Mouse (Mus musculus) myocyte (in vitro differentiated cells): ENCODE measurements around the gene Mbd4. TPM values are rescaled to one million over a fixed set of nuclear protein-coding genes. Genes with fewer than 3 reads are reported as not detected.
A peak's percentile ranks its signal among the peaks of the same experiment; 100 is the strongest.

Source experiments
- H3K27me3 ChIP-seq: one replicate; pipeline ENCODE4 v1.6.1; 2011; ENCODE audit not compliant: control insufficient read depth, insufficient read depth, insufficient read length
- H3K36me3 ChIP-seq: one replicate; pipeline ENCODE4 v1.6.1; 2011; ENCODE audit not compliant: control insufficient read depth, insufficient read depth
- H3K4me2 ChIP-seq: one replicate; pipeline ENCODE4 v1.6.1; 2011; ENCODE audit warnings: low read depth, control low read depth
- H3K4me3 ChIP-seq: one replicate; pipeline ENCODE4 v1.5.1; 2011; ENCODE audit warnings: mild to moderate bottlenecking, control low read depth, moderate library complexity
- H3K79me2 ChIP-seq: one replicate; pipeline ENCODE4 v1.6.1; 2011; ENCODE audit not compliant: control insufficient read depth, insufficient read depth
- H3ac ChIP-seq: one replicate; pipeline ENCODE4 v1.6.1; 2011; ENCODE audit not compliant: control insufficient read depth, insufficient read length
- CEBPB ChIP-seq: IDR thresholded peaks from 2 replicates; pipeline ENCODE4 v1.6.1; 2011; ENCODE audit warnings: mild to moderate bottlenecking, moderate library complexity; ENCODE audit not compliant: poor library complexity, insufficient read depth, severe bottlenecking
- E2F4 ChIP-seq: IDR thresholded peaks from one replicate; pipeline ENCODE4 v1.6.1; 2011; ENCODE audit warnings: mild to moderate bottlenecking, control low read depth, moderate library complexity; ENCODE audit not compliant: insufficient read depth
- MAX ChIP-seq: IDR thresholded peaks from one replicate; pipeline ENCODE4 v1.6.1; 2011; ENCODE audit warnings: low read depth, mild to moderate bottlenecking, control low read depth
- MYOD1 ChIP-seq, 3 experiments: IDR thresholded peaks; one replicate each; pipeline ENCODE4 v1.6.1; 2011; ENCODE audit warnings: control low read depth in 2 of 3, low read depth in 2 of 3, mild to moderate bottlenecking in 2 of 3, moderate library complexity in 1 of 3; ENCODE audit not compliant: insufficient read length in 2 of 3, control insufficient read depth in 1 of 3
- MYOG ChIP-seq, 3 experiments: IDR thresholded peaks; one replicate each; pipeline ENCODE4 v1.6.1; 2011; ENCODE audit warnings: control low read depth in 2 of 3, low read depth in 2 of 3, mild to moderate bottlenecking in 2 of 3; ENCODE audit not compliant: insufficient read length in 2 of 3, control insufficient read depth in 1 of 3, insufficient read depth in 1 of 3
- POLR2A ChIP-seq: IDR thresholded peaks from one replicate; pipeline ENCODE4 v1.6.1; 2011; ENCODE audit warnings: low read depth, mild to moderate bottlenecking, control low read depth, moderate library complexity; ENCODE audit not compliant: insufficient read length
- POLR2AphosphoS2 ChIP-seq: IDR thresholded peaks from one replicate; pipeline ENCODE4 v1.6.1; 2011; ENCODE audit warnings: low read depth, control low read depth; ENCODE audit not compliant: insufficient read length
- REST ChIP-seq: IDR thresholded peaks from one replicate; pipeline ENCODE4 v1.6.1; 2011; ENCODE audit warnings: mild to moderate bottlenecking, control low read depth, moderate library complexity; ENCODE audit not compliant: insufficient read depth, insufficient read length
- SRF ChIP-seq: IDR thresholded peaks from one replicate; pipeline ENCODE4 v1.6.1; 2011; ENCODE audit warnings: low read depth; ENCODE audit not compliant: control insufficient read depth, insufficient read length
- TCF12 ChIP-seq: IDR thresholded peaks from one replicate; pipeline ENCODE4 v1.6.1; 2011; ENCODE audit warnings: mild to moderate bottlenecking, control low read depth; ENCODE audit not compliant: poor library complexity, insufficient read depth, severe bottlenecking
- TCF3 ChIP-seq: IDR thresholded peaks from one replicate; pipeline ENCODE4 v1.6.1; 2011; ENCODE audit warnings: low read depth, control low read depth; ENCODE audit not compliant: insufficient read length
- USF1 ChIP-seq: IDR thresholded peaks from one replicate; pipeline ENCODE4 v1.6.1; 2011; ENCODE audit warnings: low read depth, mild to moderate bottlenecking, control low read depth, moderate library complexity
- polyA plus RNA-seq: library from polyadenylated mRNA; unstranded; fragments of >200 nt; fragmentation: generic; extraction: Trizol; gene quantifications from one replicate; pipeline ENCODE4 v1.2.1, GENCODE M21; 2012; ENCODE audit warnings: missing spikeins

The Mbd4 gene
- polyA plus RNA-seq, 1 experiment = 0.56 TPM

DNA sequence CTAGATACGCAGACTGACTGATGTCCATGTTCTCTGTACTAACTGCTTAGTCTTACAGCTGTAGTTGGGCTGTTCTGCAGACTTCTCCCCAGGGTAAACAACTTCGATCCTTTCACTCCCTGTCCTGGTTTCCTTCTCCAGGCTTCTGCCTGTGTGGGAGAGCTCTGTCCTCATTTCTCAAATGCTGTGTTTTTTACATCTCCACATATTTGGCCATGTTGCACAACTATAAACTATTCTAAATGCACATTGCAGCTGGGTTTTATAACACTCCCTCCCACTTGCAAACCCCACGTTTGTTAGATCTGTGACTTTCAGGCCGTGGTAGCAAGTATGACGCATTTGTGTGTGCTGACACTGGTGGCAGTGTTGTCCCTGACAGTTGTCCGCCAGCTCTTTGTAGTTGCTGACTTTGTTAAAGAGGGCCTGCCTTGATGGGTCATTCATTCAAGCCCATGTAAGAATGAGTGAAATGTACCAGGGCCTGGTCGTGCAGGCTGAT is 10.2 kb upstream of the Mbd4 start:
- Histone ChIP-seq H3K27me3 (no peaks in the 10 kb centered on the region), H3K79me2 (no peaks in the 10 kb centered on the region), H3K36me3 (no peaks in the 10 kb centered on the region), H3ac (no peak overlapping the region), H3K4me3 (no peak overlapping the region), H3K4me2 (no peak overlapping the region)
- TF ChIP-seq SRF (no peak), USF1 (no peak), TCF12 (no peak), TCF3 (no peak), MYOD1 (IDR thresholded peaks at IDR 0.05; ENCODE audit: control insufficient read depth in 1 of 3, insufficient read length in 2 of 3, low read depth in 2 of 3) (no peak)

DNA sequence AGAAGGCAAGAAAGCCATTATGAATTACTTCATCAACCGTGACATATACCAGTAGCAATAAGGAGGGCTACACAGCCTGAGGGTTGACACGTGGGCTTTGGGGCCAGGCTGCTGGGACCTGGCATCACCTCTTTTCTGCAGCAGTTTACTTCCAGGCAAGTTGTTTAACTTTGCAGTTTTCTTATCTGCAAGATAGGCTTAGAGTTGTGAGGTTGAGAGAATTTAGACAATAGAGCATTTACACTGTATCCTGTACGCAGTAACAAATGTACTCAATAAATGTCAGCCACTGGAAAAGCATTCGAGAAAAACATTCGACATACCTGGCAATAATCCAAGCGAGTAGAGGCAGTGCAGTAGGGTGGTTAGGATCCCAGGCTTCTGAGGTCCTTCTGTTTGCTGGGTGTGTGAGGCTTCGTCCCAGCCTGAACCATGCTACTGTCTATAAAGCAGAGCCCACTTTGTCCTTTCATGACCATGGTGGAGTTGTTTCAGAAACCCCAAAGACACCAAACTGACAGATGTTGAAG is 6.9 kb upstream of the Mbd4 start:
- H3K27me3 ChIP-seq = no peaks in the 10 kb centered on the region
- no peak overlapping the region for H3K4me2 ChIP-seq
- no peak overlapping the region for H3ac ChIP-seq
- no peaks in the 10 kb centered on the region for H3K36me3 ChIP-seq
- TF ChIP-seq TCF12 (no peak), MYOG (IDR thresholded peaks at IDR 0.05; ENCODE audit: control insufficient read depth in 1 of 3, insufficient read depth in 1 of 3, insufficient read length in 2 of 3, low read depth in 2 of 3) (no peak), MYOD1 (IDR thresholded peaks at IDR 0.05; ENCODE audit: control insufficient read depth in 1 of 3, insufficient read length in 2 of 3, low read depth in 2 of 3) (no peak), E2F4 (no peak), CEBPB (no peak)
- H3K79me2 ChIP-seq = no peaks in the 10 kb centered on the region
- no peak overlapping the region for H3K4me3 ChIP-seq

DNA sequence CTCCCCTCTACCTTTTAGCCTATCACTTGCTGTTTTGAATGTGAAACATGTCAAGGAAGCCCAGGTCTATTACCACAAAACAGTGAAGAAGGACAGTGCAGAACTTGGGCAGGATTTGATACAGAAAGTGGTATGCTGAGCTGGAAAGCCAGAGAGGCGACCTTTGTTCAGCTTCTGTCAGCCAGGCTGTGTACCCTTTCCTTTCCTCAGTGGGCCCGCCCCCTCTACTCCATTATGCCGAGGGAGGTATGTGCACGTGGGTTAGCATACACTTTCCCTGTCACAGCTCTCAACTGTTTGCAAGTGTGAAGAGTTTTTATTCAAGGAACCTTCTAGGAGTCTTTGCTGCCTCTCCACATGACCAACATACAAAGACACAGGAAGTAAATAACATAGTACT is 6.1 kb upstream of the Mbd4 start:
- Histone ChIP-seq H3ac (no peak overlapping the region), H3K27me3 (no peaks in the 10 kb centered on the region)

DNA sequence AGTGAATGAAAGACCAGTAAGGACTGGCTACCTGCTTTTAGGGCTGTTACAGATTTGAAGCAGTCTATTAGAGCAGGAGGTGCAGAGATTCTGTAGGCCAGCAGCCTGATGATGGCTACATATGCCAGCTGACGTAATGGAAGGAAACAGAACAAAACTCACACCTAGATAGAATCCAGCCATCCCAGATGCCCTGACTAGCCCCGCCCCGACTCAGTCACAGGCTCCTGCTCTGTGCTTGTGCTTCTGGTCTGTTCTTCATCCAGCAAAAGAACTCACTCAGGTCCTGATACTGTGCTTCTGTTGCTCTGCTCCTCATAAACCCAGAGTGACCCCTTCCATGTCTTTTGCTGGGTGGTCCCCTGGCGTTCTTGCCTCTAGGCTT is 3.2 kb upstream of the Mbd4 start:
- Histone ChIP-seq H3K79me2 (peaks cover 5% of the 10 kb centered on the region), H3K4me3 (no peak overlapping the region), H3ac (no peak overlapping the region), H3K4me2 (no peak overlapping the region), H3K36me3 (no peaks in the 10 kb centered on the region), H3K27me3 (no peaks in the 10 kb centered on the region)
- TF ChIP-seq MYOG (IDR thresholded peaks at IDR 0.05; ENCODE audit: control insufficient read depth in 1 of 3, insufficient read depth in 1 of 3, insufficient read length in 2 of 3, low read depth in 2 of 3) (no peak), CEBPB (peak; percentile 56; the same call in 1 of the 2 replicates)

More for the DNA sequence above, 6.1 kb upstream of the Mbd4 start:
- no peak for TF ChIP-seq SRF
- TF ChIP-seq MAX = no peak
- TF ChIP-seq E2F4 = no peak
- TF ChIP-seq REST = no peak
- TF ChIP-seq MYOG (IDR thresholded peaks at IDR 0.05; ENCODE audit: control insufficient read depth in 1 of 3, insufficient read depth in 1 of 3, insufficient read length in 2 of 3, low read depth in 2 of 3) = no peak
- TF ChIP-seq TCF12 = no peak
- TF ChIP-seq POLR2A = no peak
- TF ChIP-seq MYOD1 (IDR thresholded peaks at IDR 0.05; ENCODE audit: control insufficient read depth in 1 of 3, insufficient read length in 2 of 3, low read depth in 2 of 3) = no peak
- no peak for TF ChIP-seq TCF3
- TF ChIP-seq CEBPB = no peak
- no peaks in the 10 kb centered on the region for H3K36me3 ChIP-seq
- H3K4me3 ChIP-seq = no peak overlapping the region
- no peaks in the 10 kb centered on the region for H3K79me2 ChIP-seq
- no peak overlapping the region for H3K4me2 ChIP-seq

DNA sequence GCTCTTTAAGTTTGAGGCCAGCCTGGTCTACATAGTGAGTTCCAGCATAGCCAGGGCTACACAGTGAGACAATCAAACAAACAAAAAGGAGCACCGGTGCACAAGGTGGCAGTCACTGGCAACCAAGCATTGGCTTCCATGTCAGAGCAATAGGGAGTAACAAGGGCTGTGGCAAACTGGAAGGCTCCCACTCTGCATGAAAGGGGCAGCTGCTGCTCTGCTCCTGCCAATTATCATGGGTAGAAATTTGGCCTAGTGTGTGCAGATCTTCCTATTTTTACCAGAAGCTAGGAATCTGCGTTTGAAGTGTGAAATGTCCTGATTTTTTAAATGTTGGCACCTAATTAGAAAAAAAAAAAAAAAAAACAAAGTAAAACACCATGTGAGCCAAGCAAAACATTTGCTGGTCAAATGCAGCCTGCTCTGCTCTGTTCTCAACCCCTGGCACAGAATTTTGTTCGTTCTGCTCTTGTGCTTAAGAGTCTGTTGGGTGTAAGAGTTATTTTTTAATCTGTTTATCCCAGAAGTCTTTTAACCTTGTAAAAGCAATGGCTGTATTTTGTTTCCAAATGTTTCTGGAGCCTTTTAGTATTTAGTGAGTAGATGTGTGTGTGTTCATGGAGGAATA is 2.7 kb upstream of the Mbd4 start:
- Histone ChIP-seq H3K4me2 (no peak overlapping the region), H3K4me3 (no peak overlapping the region)
- TF ChIP-seq MAX = no peak
- no peak for TF ChIP-seq POLR2AphosphoS2
- TF ChIP-seq REST = no peak
- TF ChIP-seq CEBPB = no peak
- TF ChIP-seq TCF12 = no peak
- no peak for TF ChIP-seq TCF3
- TF ChIP-seq POLR2A = no peak
- TF ChIP-seq USF1 = no peak
- TF ChIP-seq E2F4 = no peak
- TF ChIP-seq MYOD1 (IDR thresholded peaks at IDR 0.05; ENCODE audit: control insufficient read depth in 1 of 3, insufficient read length in 2 of 3, low read depth in 2 of 3) = no peak
- no peak for TF ChIP-seq SRF
- no peak for TF ChIP-seq MYOG (IDR thresholded peaks at IDR 0.05; ENCODE audit: control insufficient read depth in 1 of 3, insufficient read depth in 1 of 3, insufficient read length in 2 of 3, low read depth in 2 of 3)

More for the DNA sequence above, 2.7 kb upstream of the Mbd4 start:
- no peak overlapping the region for H3ac ChIP-seq
- H3K79me2 ChIP-seq = peaks cover 5% of the 10 kb centered on the region
- H3K36me3 ChIP-seq = no peaks in the 10 kb centered on the region
- H3K27me3 ChIP-seq = no peaks in the 10 kb centered on the region
